ENCODE assay signal across 7 mouse cellular contexts in genomic region chr4:155811929-155812664, GRCm38 (mm10). TPM values are rescaled to one million over a fixed set of nuclear protein-coding genes. Genes with fewer than 3 reads are reported as not detected.
DNase-seq lines count a peak whose midpoint lies in the region; ATAC-seq lines count a peak whose summit lies in the region.

Gene Ccnl2, plus strand, starts transcription at chr4:155812489.

- H3K9me3 ChIP-seq in embryonic facial prominence, embryonic 12.5 days: no peaks in the 10 kb centered on the region
- no peaks in the 10 kb centered on the region for H3K9me3 ChIP-seq in limb, embryonic 11.5 days (ENCODE audit: control insufficient read depth, low read length)
- no peaks in the 10 kb centered on the region for H3K9me3 ChIP-seq in midbrain, embryonic 14.5 days (ENCODE audit: control insufficient read depth, low read length)

- peak within 1 kb of the TSS; percentile 92 for H3K4me2 ChIP-seq in embryonic facial prominence, embryonic 12.5 days (replicated peaks)
- peak within 1 kb of the TSS; percentile 89 for H3K4me2 ChIP-seq in limb, embryonic 11.5 days (ENCODE audit: low read depth, severe bottlenecking)
- H3K4me2 ChIP-seq in midbrain, embryonic 14.5 days (ENCODE audit: low read length): peak within 1 kb of the TSS; percentile 96

- peak; percentile 98 for ATAC-seq in embryonic facial prominence, embryonic 12.5 days (ENCODE audit: insufficient number of reproducible peaks, insufficient read depth, low FRiP score, low TSS enrichment)
- peak; percentile 98 for ATAC-seq in limb, embryonic 11.5 days (ENCODE audit: insufficient number of reproducible peaks, low FRiP score, low TSS enrichment, low read depth)
- ATAC-seq in midbrain, embryonic 14.5 days (ENCODE audit: low FRiP score, low TSS enrichment): peak; percentile 99

- H3K27me3 ChIP-seq in embryonic facial prominence, embryonic 12.5 days: no peaks in the 10 kb centered on the region
- H3K27me3 ChIP-seq in limb, embryonic 11.5 days (ENCODE audit: control insufficient read depth, insufficient read depth, low read length): no peaks in the 10 kb centered on the region
- H3K27me3 ChIP-seq in midbrain, embryonic 14.5 days (ENCODE audit: control insufficient read depth, insufficient read depth, low read length): no peaks in the 10 kb centered on the region

- peaks cover 18% of the 10 kb centered on the region for H3K4me1 ChIP-seq in embryonic facial prominence, embryonic 12.5 days
- peaks cover 9% of the 10 kb centered on the region for H3K4me1 ChIP-seq in limb, embryonic 11.5 days (ENCODE audit: control insufficient read depth, insufficient read depth, low read length)
- H3K4me1 ChIP-seq in midbrain, embryonic 14.5 days (ENCODE audit: control insufficient read depth, insufficient read depth, low read length): peaks cover 18% of the 10 kb centered on the region

- H3K4me3 ChIP-seq in embryonic facial prominence, embryonic 12.5 days: peak within 1 kb of the TSS; percentile 93
- peak within 1 kb of the TSS; percentile 100 for H3K4me3 ChIP-seq in limb, embryonic 11.5 days (ENCODE audit: low read depth, low read length)
- H3K4me3 ChIP-seq in midbrain, embryonic 14.5 days (replicated peaks; ENCODE audit: low read depth, low read length): peak within 1 kb of the TSS; percentile 99

- peak within 1 kb of the TSS; percentile 98 for H3K9ac ChIP-seq in embryonic facial prominence, embryonic 12.5 days
- peak within 1 kb of the TSS; percentile 99 for H3K9ac ChIP-seq in limb, embryonic 11.5 days (ENCODE audit: low read length)
- peak within 1 kb of the TSS; percentile 99 for H3K9ac ChIP-seq in midbrain, embryonic 14.5 days (replicated peaks; ENCODE audit: low read length)

- DNase-seq in adrenal gland, postnatal 25 days: peak; percentile 94
- DNase-seq in heart, adult 11 months: peak; percentile 99
- DNase-seq in kidney, adult 18-20 months: peak; percentile 93
- DNase-seq in limb, embryonic 11.5 days (ENCODE audit: low spot score): peak; percentile 96
- peak; percentile 98 for DNase-seq in midbrain, embryonic 14.5 days
- peak; percentile 84 to 90 for DNase-seq in spleen, adult 18-20 months

- peaks cover 74% of the 10 kb centered on the region for H3K36me3 ChIP-seq in embryonic facial prominence, embryonic 12.5 days
- H3K36me3 ChIP-seq in limb, embryonic 11.5 days (ENCODE audit: control insufficient read depth, insufficient read depth, low read length): peaks cover 41% of the 10 kb centered on the region
- H3K36me3 ChIP-seq in midbrain, embryonic 14.5 days (ENCODE audit: control insufficient read depth, insufficient read depth, low read length): peaks cover 75% of the 10 kb centered on the region

- 1% methylated on average over 60 of the region's 60 CpGs for WGBS in embryonic facial prominence, embryonic 12.5 days
- under 1% methylated on average over 58 of the region's 60 CpGs for WGBS in limb, embryonic 11.5 days
- WGBS in midbrain, embryonic 14.5 days: under 1% methylated on average over 60 of the region's 60 CpGs

- peak within 1 kb of the TSS; percentile 94 for H3K27ac ChIP-seq in embryonic facial prominence, embryonic 12.5 days
- H3K27ac ChIP-seq in limb, embryonic 11.5 days (replicated peaks; ENCODE audit: low read depth, low read length): peak within 1 kb of the TSS; percentile 90
- H3K27ac ChIP-seq in midbrain, embryonic 14.5 days (replicated peaks; ENCODE audit: low read depth, low read length): peak within 1 kb of the TSS; percentile 87

RNA-seq across cellular contexts. Expression of gene Ccnl2, which starts in this region (rescaled TPM):
- total RNA-seq in adrenal gland, postnatal 25 days (2021): 150 and 170 TPM in 2 replicates
- polyA plus RNA-seq in embryonic facial prominence, embryonic 12.5 days (2016; fragmentation: Nextera tagmentation; extraction: Ambion mirVana): 243 and 253 TPM in 2 replicates
- 181 and 203 TPM in 2 replicates for polyA plus RNA-seq in limb, embryonic 11.5 days (2014; fragmentation: Nextera tagmentation; extraction: Ambion mirVana)
- 134 and 162 TPM in 2 replicates for polyA plus RNA-seq in midbrain, embryonic 14.5 days (2014; fragmentation: Nextera tagmentation; extraction: Ambion mirVana)

Comparison
In these comparisons a context has a peak if more than half of its experiments do, and no peak if none do; other contexts are left out.
1. Peak in every context shown above with its lines: DNase-seq, ATAC-seq, H3K4me3 ChIP-seq and H3K27ac ChIP-seq.